Comparison of ENCODE assay signal across 11 mouse cellular contexts in the genomic region with DNA sequence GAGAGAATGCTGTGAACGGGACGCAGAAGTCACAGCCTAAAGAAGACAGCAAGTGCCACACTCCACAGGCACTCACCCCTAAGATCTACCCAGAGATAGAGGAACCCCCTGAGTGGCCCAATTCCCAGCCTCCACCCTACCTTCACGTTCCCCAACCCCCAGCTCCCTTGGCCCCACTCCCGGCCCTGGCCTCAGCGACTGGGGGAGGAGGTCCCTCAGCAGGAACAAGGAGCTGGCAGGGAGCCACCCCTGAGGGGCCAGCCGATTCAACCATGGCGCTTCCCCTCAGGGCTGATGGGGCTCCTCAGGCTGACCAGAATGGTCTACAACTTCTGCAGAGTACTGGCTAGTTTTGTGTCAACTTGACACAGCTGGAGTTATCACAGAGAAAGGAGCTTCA.
DNase-seq lines count a peak whose midpoint lies in the region; ATAC-seq and TF ChIP-seq lines count a peak whose summit lies in the region.
"Had no signal": no experiment of that assay in that cellular context is flagged by ENCODE, and none has a peak within 500 bp of the region (broad histone marks: within the 10 kb centered on the region; RNA-seq: fewer than 3 reads in every experiment).

No protein-coding gene starts in this region.

- 0 out of 2 replicates have a peak, but pooled peaks cover 8% of the 10 kb centered on the region for H3K9me3 ChIP-seq in hindbrain, embryonic 15.5 days
- peaks cover 21% of the 10 kb centered on the region for H3K9me3 ChIP-seq in hindbrain, embryonic 12.5 days (replicated peaks)
- peaks cover 11% of the 10 kb centered on the region for H3K9me3 ChIP-seq in midbrain, embryonic 15.5 days
- H3K9me3 ChIP-seq in midbrain, embryonic 16.5 days (replicated peaks; ENCODE audit: control insufficient read depth, low read length, poor library complexity, severe bottlenecking) = peaks cover 12% of the 10 kb centered on the region; the same call in 1 of the 2 replicates
- H3K9me3 ChIP-seq in hindbrain, postnatal 0 days (ENCODE audit: low read length) = peaks cover 6% of the 10 kb centered on the region; the same call in 1 of the 2 replicates

- TF ChIP-seq CTCF in hindbrain, postnatal 0 days (IDR thresholded peaks at IDR 0.05; ENCODE audit: low read depth) = no peak

- WGBS in hindbrain, embryonic 15.5 days = 70% methylated on average over 7 of the region's 7 CpGs
- WGBS in hindbrain, embryonic 12.5 days = 81% methylated on average over 7 of the region's 7 CpGs
- 74% methylated on average over 7 of the region's 7 CpGs for WGBS in midbrain, embryonic 15.5 days
- 72% methylated on average over 7 of the region's 7 CpGs for WGBS in midbrain, embryonic 16.5 days
- 41% methylated on average over 7 of the region's 7 CpGs for WGBS in hindbrain, postnatal 0 days

- H3K36me3 ChIP-seq in hindbrain, embryonic 15.5 days = peaks cover 34% of the 10 kb centered on the region
- H3K36me3 ChIP-seq in hindbrain, embryonic 12.5 days = peaks cover 41% of the 10 kb centered on the region
- peaks cover 27% of the 10 kb centered on the region for H3K36me3 ChIP-seq in midbrain, embryonic 15.5 days (replicated peaks)
- H3K36me3 ChIP-seq in midbrain, embryonic 16.5 days (ENCODE audit: control insufficient read depth, insufficient read depth, low read length) = peaks cover 26% of the 10 kb centered on the region
- peaks cover 16% of the 10 kb centered on the region; the same call in 1 of the 2 replicates for H3K36me3 ChIP-seq in hindbrain, postnatal 0 days (ENCODE audit: insufficient read depth, low read length)

- DNase-seq in cerebellum, postnatal 14 days = peak; percentile 15 to 48
- no peak for DNase-seq in cerebellum, adult 8-10 months
- peak; percentile 67 for DNase-seq in hindbrain, postnatal 0 days (ENCODE audit: low spot score)
- no peak for DNase-seq in embryo, embryonic 10 days (ENCODE audit: low spot score)
- DNase-seq: liver, postnatal 0 days; thymus, adult 2 months had no signal

- H3K4me1 ChIP-seq in hindbrain, embryonic 15.5 days (replicated peaks) = peaks cover 4% of the 10 kb centered on the region
- H3K4me1 ChIP-seq in hindbrain, embryonic 12.5 days = 0 out of 2 replicates have a peak, but pooled peaks cover 3% of the 10 kb centered on the region
- H3K4me1 ChIP-seq in midbrain, embryonic 15.5 days = peaks cover 4% of the 10 kb centered on the region
- peaks cover 4% of the 10 kb centered on the region for H3K4me1 ChIP-seq in midbrain, embryonic 16.5 days (ENCODE audit: control insufficient read depth, insufficient read depth, low read length)
- H3K4me1 ChIP-seq in hindbrain, postnatal 0 days (ENCODE audit: insufficient read depth, low read length) = no peaks in the 10 kb centered on the region

- H3K4me2 ChIP-seq in hindbrain, embryonic 15.5 days = no peak overlapping the region
- no peak overlapping the region for H3K4me2 ChIP-seq in hindbrain, embryonic 12.5 days (replicated peaks)
- H3K4me2 ChIP-seq in midbrain, embryonic 15.5 days = no peak overlapping the region
- no peak overlapping the region for H3K4me2 ChIP-seq in midbrain, embryonic 16.5 days (ENCODE audit: low read length)
- no peak overlapping the region for H3K4me2 ChIP-seq in hindbrain, postnatal 0 days (ENCODE audit: low read depth, low read length)

- H3K4me3 ChIP-seq in hindbrain, embryonic 15.5 days = no peak overlapping the region
- no peak overlapping the region for H3K4me3 ChIP-seq in hindbrain, embryonic 12.5 days
- H3K4me3 ChIP-seq in midbrain, embryonic 15.5 days = no peak overlapping the region
- H3K4me3 ChIP-seq in midbrain, embryonic 16.5 days (ENCODE audit: low read depth, low read length) = no peak overlapping the region
- no peak overlapping the region for H3K4me3 ChIP-seq in hindbrain, postnatal 0 days (ENCODE audit: low read length)
- H3K4me3 ChIP-seq: midbrain, embryonic 10.5 days had no signal

- 0 out of 2 replicates have a peak, but pooled peaks have one; percentile 63 for ATAC-seq in hindbrain, embryonic 15.5 days (ENCODE audit: low FRiP score, low read depth)
- ATAC-seq in hindbrain, embryonic 12.5 days (ENCODE audit: low FRiP score) = no peak
- ATAC-seq in midbrain, embryonic 15.5 days (replicated peaks) = peak; percentile 52; the same call in 1 of the 2 replicates
- no peak for ATAC-seq in midbrain, embryonic 16.5 days
- ATAC-seq in hindbrain, postnatal 0 days = peak; percentile 66; the same call in 1 of the 2 replicates
- ATAC-seq: liver, postnatal 0 days had no signal

- H3K27me3 ChIP-seq in hindbrain, embryonic 15.5 days = no peaks in the 10 kb centered on the region
- H3K27me3 ChIP-seq in hindbrain, embryonic 12.5 days = no peaks in the 10 kb centered on the region
- no peaks in the 10 kb centered on the region for H3K27me3 ChIP-seq in midbrain, embryonic 15.5 days (replicated peaks)
- no peaks in the 10 kb centered on the region for H3K27me3 ChIP-seq in midbrain, embryonic 16.5 days (ENCODE audit: control insufficient read depth, insufficient read depth, low read depth, low read length)
- H3K27me3 ChIP-seq in hindbrain, postnatal 0 days (ENCODE audit: insufficient read depth, low read length) = no peaks in the 10 kb centered on the region

- H3K9ac ChIP-seq in hindbrain, embryonic 15.5 days = no peak overlapping the region
- no peak overlapping the region for H3K9ac ChIP-seq in hindbrain, embryonic 12.5 days
- H3K9ac ChIP-seq in midbrain, embryonic 15.5 days = no peak overlapping the region
- no peak overlapping the region for H3K9ac ChIP-seq in midbrain, embryonic 16.5 days (ENCODE audit: low read depth, low read length)
- no peak overlapping the region for H3K9ac ChIP-seq in hindbrain, postnatal 0 days (replicated peaks; ENCODE audit: low read length)
- H3K9ac ChIP-seq: liver, postnatal 0 days had no signal

- H3K27ac ChIP-seq in hindbrain, embryonic 15.5 days (replicated peaks) = no peak overlapping the region
- H3K27ac ChIP-seq in hindbrain, embryonic 12.5 days = no peak overlapping the region
- H3K27ac ChIP-seq in midbrain, embryonic 15.5 days = no peak overlapping the region
- no peak overlapping the region for H3K27ac ChIP-seq in midbrain, embryonic 16.5 days (ENCODE audit: low read length)
- peak overlapping the region; percentile 36; the same call in 1 of the 2 replicates for H3K27ac ChIP-seq in hindbrain, postnatal 0 days
- H3K27ac ChIP-seq: midbrain, embryonic 10.5 days had no signal

Comparison
In these comparisons a context has a peak if more than half of its experiments do, and no peak if none do; other contexts are left out.
1. DNase-seq: peak in cerebellum, postnatal 14 days (2 of 2) and hindbrain, postnatal 0 days (single experiment); none in cerebellum, adult 8-10 months (single experiment) and embryo, embryonic 10 days (single experiment).
2. ATAC-seq: peak in hindbrain, embryonic 15.5 days (single experiment), midbrain, embryonic 15.5 days (single experiment) and hindbrain, postnatal 0 days (single experiment); none in hindbrain, embryonic 12.5 days (single experiment) and midbrain, embryonic 16.5 days (single experiment).